8 mouse cellular contexts compared by ENCODE assay signal in genomic region chr6:149132311-149133077, GRCm38 (mm10). TPM values are rescaled to one million over a fixed set of nuclear protein-coding genes. Genes with fewer than 3 reads are reported as not detected.
DNase-seq lines count a peak whose midpoint lies in the region; ATAC-seq lines count a peak whose summit lies in the region.

No protein-coding gene starts in this region.

- H3K36me3 ChIP-seq in hindbrain, embryonic 13.5 days: no peaks in the 10 kb centered on the region
- H3K36me3 ChIP-seq in liver, embryonic 12.5 days: no peaks in the 10 kb centered on the region

- H3K27ac ChIP-seq in hindbrain, embryonic 13.5 days: no peak overlapping the region
- no peak overlapping the region for H3K27ac ChIP-seq in liver, embryonic 12.5 days

- no peak overlapping the region for H3K9ac ChIP-seq in hindbrain, embryonic 13.5 days
- H3K9ac ChIP-seq in liver, embryonic 12.5 days: no peak overlapping the region

- no peaks in the 10 kb centered on the region for H3K9me3 ChIP-seq in hindbrain, embryonic 13.5 days
- no peaks in the 10 kb centered on the region for H3K9me3 ChIP-seq in liver, embryonic 12.5 days (replicated peaks)

- no peak overlapping the region for H3K4me2 ChIP-seq in hindbrain, embryonic 13.5 days
- H3K4me2 ChIP-seq in liver, embryonic 12.5 days: no peak overlapping the region

- peaks cover 10% of the 10 kb centered on the region; the same call in 1 of the 2 replicates for H3K4me1 ChIP-seq in hindbrain, embryonic 13.5 days (replicated peaks)
- peaks cover 16% of the 10 kb centered on the region for H3K4me1 ChIP-seq in liver, embryonic 12.5 days

- peak; percentile 69; the same call in 1 of the 2 replicates for ATAC-seq in hindbrain, embryonic 13.5 days (ENCODE audit: low FRiP score)
- ATAC-seq in liver, embryonic 12.5 days: 0 out of 2 replicates have a peak, but pooled peaks have one; percentile 39

- intact Hi-C loops in left cerebral cortex, postnatal 14 days (cut with DNase I): loop anchor here (2.0 kb wide), 1 partner anchor 242 kb away; no protein-coding TSS in a partner anchor
- intact Hi-C loops in left cerebral cortex, postnatal 10 days (cut with DNase I): no loop called here

- 32% methylated on average over 5 of the region's 5 CpGs for WGBS in hindbrain, embryonic 13.5 days
- WGBS in liver, embryonic 12.5 days (ENCODE audit: insufficient replicate concordance): 28% methylated on average over 5 of the region's 5 CpGs

- peak; percentile 15 to 23 for DNase-seq in left cerebral cortex, postnatal 14 days (ENCODE audit: low spot score in 2 of 2)
- DNase-seq in left cerebral cortex, postnatal 10 days (ENCODE audit: extremely low spot score in 1 of 2, low spot score in 2 of 2): no peak
- peak; percentile 87 for DNase-seq in R1 (ENCODE audit: low read depth, low spot score)
- peak; percentile 84 for DNase-seq in embryo, embryonic 11 days
- peak; percentile 46 to 62 for DNase-seq in natural killer cell, adult 2 months (ENCODE audit: low spot score in 2 of 2)
- no peak for DNase-seq in ovary, postnatal 10 days (ENCODE audit: low spot score)

- H3K4me3 ChIP-seq in hindbrain, embryonic 13.5 days: no peak overlapping the region
- no peak overlapping the region for H3K4me3 ChIP-seq in liver, embryonic 12.5 days

- H3K27me3 ChIP-seq in hindbrain, embryonic 13.5 days: no peaks in the 10 kb centered on the region
- H3K27me3 ChIP-seq in liver, embryonic 12.5 days (replicated peaks): no peaks in the 10 kb centered on the region

RNA-seq across cellular contexts. Expression of gene Gm10203, which starts 2.5 kb away (rescaled TPM):
- total RNA-seq in left cerebral cortex, postnatal 14 days (2021): not detected
- not detected for total RNA-seq in left cerebral cortex, postnatal 10 days (2021)
- polyA plus RNA-seq in hindbrain, embryonic 13.5 days (2015; fragmentation: Nextera tagmentation; extraction: Ambion mirVana): not detected in 2 replicates
- polyA plus RNA-seq in liver, embryonic 12.5 days (2016; fragmentation: Nextera tagmentation; extraction: Ambion mirVana): not detected in 2 replicates

RNA-seq across cellular contexts. Expression of gene Etfbkmt, which starts 7.2 kb away (rescaled TPM):
- 1 to 10 TPM; 1.8 to 2.1 TPM for total RNA-seq in left cerebral cortex, postnatal 14 days (2021)
- total RNA-seq in left cerebral cortex, postnatal 10 days (2021): 1 to 10 TPM; 1.6 to 2.3 TPM
- polyA plus RNA-seq in hindbrain, embryonic 13.5 days (2015; fragmentation: Nextera tagmentation; extraction: Ambion mirVana): 7.1 and 7.4 TPM in 2 replicates
- polyA plus RNA-seq in liver, embryonic 12.5 days (2016; fragmentation: Nextera tagmentation; extraction: Ambion mirVana): 11.8 and 12.0 TPM in 2 replicates

RNA-seq across cellular contexts. Expression of gene Dennd5b, which starts 31.0 kb away (rescaled TPM):
- 10 to 100 TPM; 52.9 to 59.1 TPM for total RNA-seq in left cerebral cortex, postnatal 14 days (2021)
- 10 to 100 TPM; 45.6 to 48.6 TPM for total RNA-seq in left cerebral cortex, postnatal 10 days (2021)
- polyA plus RNA-seq in hindbrain, embryonic 13.5 days (2015; fragmentation: Nextera tagmentation; extraction: Ambion mirVana): 16.3 and 16.8 TPM in 2 replicates
- polyA plus RNA-seq in liver, embryonic 12.5 days (2016; fragmentation: Nextera tagmentation; extraction: Ambion mirVana): 6.0 and 7.0 TPM in 2 replicates

RNA-seq across cellular contexts. Expression of gene Amn1, which starts 56.0 kb away (rescaled TPM):
- 10 to 100 TPM; 34.1 to 36.0 TPM for total RNA-seq in left cerebral cortex, postnatal 14 days (2021)
- total RNA-seq in left cerebral cortex, postnatal 10 days (2021): 10 to 100 TPM; 37.8 to 39.2 TPM
- polyA plus RNA-seq in hindbrain, embryonic 13.5 days (2015; fragmentation: Nextera tagmentation; extraction: Ambion mirVana): 110 and 122 TPM in 2 replicates
- polyA plus RNA-seq in liver, embryonic 12.5 days (2016; fragmentation: Nextera tagmentation; extraction: Ambion mirVana): 8.6 and 9.2 TPM in 2 replicates

Comparison
In these comparisons a context has a peak if more than half of its experiments do, and no peak if none do; other contexts are left out.
1. DNase-seq: peak in left cerebral cortex, postnatal 14 days (2 of 2), R1 (single experiment), embryo, embryonic 11 days (single experiment) and natural killer cell, adult 2 months (2 of 2); none in left cerebral cortex, postnatal 10 days (0 of 2) and ovary, postnatal 10 days (single experiment).